ENCODE assay signal across 8 mouse cellular contexts in genomic region chr6:89363107-89363451, GRCm38 (mm10). TPM values are rescaled to one million over a fixed set of nuclear protein-coding genes. Genes with fewer than 3 reads are reported as not detected.
A peak's percentile ranks its signal among the peaks of the same experiment; 100 is the strongest.
DNase-seq lines count a peak whose midpoint lies in the region; ATAC-seq and TF ChIP-seq lines count a peak whose summit lies in the region.

No protein-coding gene starts in this region.

- H3K27me3 ChIP-seq in heart, embryonic 14.5 days (ENCODE audit: control insufficient read depth, insufficient read depth, low read length) = peaks cover 7% of the 10 kb centered on the region
- H3K27me3 ChIP-seq in G1E (ENCODE audit: insufficient read depth, low read length) = peaks cover 26% of the 10 kb centered on the region
- peaks cover 20% of the 10 kb centered on the region for H3K27me3 ChIP-seq in hindbrain, embryonic 10.5 days (ENCODE audit: insufficient read depth, poor library complexity, severe bottlenecking)
- peaks cover 21% of the 10 kb centered on the region for H3K27me3 ChIP-seq in midbrain, embryonic 10.5 days (ENCODE audit: low read depth, poor library complexity, severe bottlenecking)

- TF ChIP-seq CTCF in G1E (IDR thresholded peaks at IDR 0.05; ENCODE audit: low read depth, low read length) = no peak

- H3K4me2 ChIP-seq in heart, embryonic 14.5 days (ENCODE audit: low read length) = peak overlapping the region; percentile 98

- no peaks in the 10 kb centered on the region for H3K9me3 ChIP-seq in heart, embryonic 14.5 days (ENCODE audit: control insufficient read depth, low read length)
- no peaks in the 10 kb centered on the region for H3K9me3 ChIP-seq in G1E (replicated peaks)
- 0 out of 2 replicates have a peak, but pooled peaks cover 5% of the 10 kb centered on the region for H3K9me3 ChIP-seq in hindbrain, embryonic 10.5 days
- peaks cover 7% of the 10 kb centered on the region for H3K9me3 ChIP-seq in midbrain, embryonic 10.5 days (replicated peaks)

- no peak for ATAC-seq in heart, embryonic 14.5 days (ENCODE audit: insufficient number of reproducible peaks, insufficient read depth, low FRiP score, low read depth)
- no peak for ATAC-seq in G1E (ENCODE audit: extremely low read depth, insufficient number of reproducible peaks, low FRiP score, poor library complexity, severe bottlenecking)

- H3K27ac ChIP-seq in heart, embryonic 14.5 days (replicated peaks in 1 of 2; ENCODE audit: control insufficient read depth in 1 of 2, insufficient read depth in 1 of 2, low read depth in 2 of 2, low read length in 2 of 2) = no peak overlapping the region
- peak overlapping the region; percentile 86 for H3K27ac ChIP-seq in hindbrain, embryonic 10.5 days
- peak overlapping the region; percentile 97 for H3K27ac ChIP-seq in midbrain, embryonic 10.5 days (replicated peaks)

- H3K4me1 ChIP-seq in heart, embryonic 14.5 days (ENCODE audit: control insufficient read depth in 2 of 2, insufficient read depth in 2 of 2, low read length in 2 of 2) = peaks cover 26 to 33% of the 10 kb centered on the region in 2 experiments
- peaks cover 53% of the 10 kb centered on the region for H3K4me1 ChIP-seq in G1E (ENCODE audit: insufficient read depth, low read depth, low read length)
- peaks cover 47% of the 10 kb centered on the region for H3K4me1 ChIP-seq in hindbrain, embryonic 10.5 days (replicated peaks)
- peaks cover 48% of the 10 kb centered on the region for H3K4me1 ChIP-seq in midbrain, embryonic 10.5 days

- H3K36me3 ChIP-seq in heart, embryonic 14.5 days (ENCODE audit: control insufficient read depth, insufficient read depth, low read length) = no peaks in the 10 kb centered on the region
- peaks cover 18% of the 10 kb centered on the region for H3K36me3 ChIP-seq in G1E (replicated peaks)
- H3K36me3 ChIP-seq in hindbrain, embryonic 10.5 days = peaks cover 5% of the 10 kb centered on the region; the same call in 1 of the 2 replicates
- no peaks in the 10 kb centered on the region for H3K36me3 ChIP-seq in midbrain, embryonic 10.5 days

- intact Hi-C loops in heart, postnatal 10 days (cut with DNase I) = loop anchor here (1.0 to 5.0 kb wide), 5 partner anchors 104 to 436 kb away; no protein-coding TSS in a partner anchor

- peak overlapping the region; percentile 97 for H3K9ac ChIP-seq in heart, embryonic 14.5 days (ENCODE audit: low read length)

- peak overlapping the region; percentile 58 to 96 for H3K4me3 ChIP-seq in heart, embryonic 14.5 days (ENCODE audit: control insufficient read depth in 1 of 2, insufficient read depth in 1 of 2, low read depth in 1 of 2, low read length in 2 of 2)
- H3K4me3 ChIP-seq in G1E (ENCODE audit: low read depth, low read length) = peak overlapping the region; percentile 56; the same call in 1 of the 2 replicates
- H3K4me3 ChIP-seq in hindbrain, embryonic 10.5 days = peak overlapping the region; percentile 90
- peak overlapping the region; percentile 99 for H3K4me3 ChIP-seq in midbrain, embryonic 10.5 days

- 5% methylated on average over 16 of the region's 16 CpGs for WGBS in heart, embryonic 14.5 days
- WGBS in hindbrain, embryonic 10.5 days = 4% methylated on average over 16 of the region's 16 CpGs
- WGBS in midbrain, embryonic 10.5 days = 4% methylated on average over 16 of the region's 16 CpGs

- no peak for DNase-seq in heart, postnatal 10 days
- no peak for DNase-seq in G1E (ENCODE audit: low spot score)
- DNase-seq in hindbrain, embryonic 10.5 days (ENCODE audit: low spot score) = no peak
- no peak for DNase-seq in midbrain, embryonic 10.5 days (ENCODE audit: low spot score)
- DNase-seq in urinary bladder, postnatal 14 days (ENCODE audit: low spot score) = no peak
- DNase-seq in ovary, postnatal 14 days (ENCODE audit: low spot score) = no peak
- no peak for DNase-seq in layer of hippocampus, postnatal 36 days

RNA-seq across cellular contexts. Expression of gene Plxna1, which starts 0.7 kb away (rescaled TPM):
- 9.7 and 11.1 TPM in 2 replicates for polyA plus RNA-seq in heart, embryonic 14.5 days (2014; fragmentation: Nextera tagmentation; extraction: Ambion mirVana)
- 10 to 100 TPM; 39.3 to 48.5 TPM for total RNA-seq in heart, postnatal 10 days (2021)
- total RNA-seq in G1E (2014; fragmentation: Nextera tagmentation) (11.1 and 12.1 TPM in 2 replicates), G1E (2017) (5.9 and 7.8 TPM in 2 replicates)
- 13.4 and 17.0 TPM in 2 replicates for polyA plus RNA-seq in G1E (2012)
- polyA plus RNA-seq in hindbrain, embryonic 10.5 days (2016; fragmentation: Nextera tagmentation; extraction: Ambion mirVana) = 29.1 and 35.5 TPM in 2 replicates
- 24.3 and 30.4 TPM in 2 replicates for polyA plus RNA-seq in midbrain, embryonic 10.5 days (2016; fragmentation: Nextera tagmentation; extraction: Ambion mirVana)
- 100 to 1,000 TPM; 111 to 112 TPM for total RNA-seq in layer of hippocampus, postnatal 36 days (2021)

Comparison
In these comparisons a context has a peak if more than half of its experiments do, and no peak if none do; other contexts are left out.
1. H3K27ac ChIP-seq: peak in hindbrain, embryonic 10.5 days (single experiment) and midbrain, embryonic 10.5 days (single experiment); none in heart, embryonic 14.5 days (0 of 2).
2. Peak in every context shown above with its lines, with median percentiles within 50 percentile points of each other: H3K4me3 ChIP-seq.